Mouse (Mus musculus) macrophage (primary cell): Measurements from ENCODE around the gene Grip1. TPM values are rescaled to one million over a fixed set of nuclear protein-coding genes. Genes with fewer than 3 reads are reported as not detected.

Experiments used
- H3K27ac ChIP-seq: fragments of 350-480 bp; formaldehyde crosslinking; 2 replicates; pipeline ENCODE4 v1.9.0; 2021
- H3K36me3 ChIP-seq: fragments of 350-480 bp; formaldehyde crosslinking; 2 replicates; pipeline ENCODE4 v1.9.0; 2021; ENCODE audit errors: inconsistent target
- H3K4me3 ChIP-seq: fragments of 350-480 bp; formaldehyde crosslinking; 2 replicates; pipeline ENCODE4 v1.9.0; 2021; ENCODE audit errors: inconsistent target
- H3K79me2 ChIP-seq: fragments of 350-480 bp; formaldehyde crosslinking; 2 replicates; pipeline ENCODE4 v1.9.0; 2021; ENCODE audit errors: inconsistent target
- WGBS: methylation state at CpG from one replicate; pipeline ENCODE4 v1.1.7; 2026; ENCODE audit warnings: inconsistent platforms; ENCODE audit not compliant: missing documents; 5-methylcytosine and 5-hydroxymethylcytosine counted together
- polyA plus RNA-seq: library from polyadenylated mRNA; stranded (reverse); fragments of 250-400 nt; gene quantifications from 3 replicates; pipeline ENCODE4 v1.2.4, GENCODE M21; 2018; ENCODE audit warnings: inconsistent platforms

Gene Grip1
- polyA plus RNA-seq, 1 experiment from 2014 or later: not detected

GRCm38 (mm10) chr10:119818381-119818780 lies 364.8 kb downstream of the Grip1 start:
- no peaks in the 10 kb centered on the region for H3K36me3 ChIP-seq
- H3K79me2 ChIP-seq: no peaks in the 10 kb centered on the region
- 52% methylated on average over 5 of the region's 5 CpGs for WGBS
- H3K27ac ChIP-seq: no peak overlapping the region
- H3K4me3 ChIP-seq: no peak overlapping the region

DNA sequence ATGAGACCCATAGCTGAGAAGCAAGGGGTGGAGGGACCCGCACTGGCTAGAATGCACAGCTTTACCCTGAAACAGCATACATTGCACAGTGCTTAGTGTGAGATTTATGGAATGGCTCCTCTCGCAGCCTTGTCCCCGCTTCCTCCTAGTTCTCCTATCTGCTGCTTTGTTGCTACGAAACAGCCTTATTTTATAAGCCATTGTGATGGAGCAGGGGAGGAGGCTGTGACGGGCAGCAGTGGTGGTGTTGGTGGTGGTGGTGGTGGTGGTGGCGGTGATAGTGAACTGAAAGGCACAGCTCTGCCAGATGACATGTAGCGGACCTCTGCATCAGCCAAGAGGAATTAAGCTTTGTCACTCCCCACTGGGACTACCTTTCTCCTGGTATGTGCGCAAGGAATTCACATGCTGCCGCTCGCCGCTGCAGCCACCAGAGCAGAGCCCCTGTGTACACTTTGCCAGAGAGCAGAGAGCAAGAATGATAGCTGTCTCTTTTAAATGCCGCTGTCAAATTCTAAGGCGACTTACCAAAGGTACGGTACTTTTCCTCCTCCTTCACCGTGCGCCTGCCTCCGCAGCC lies 365.6 kb downstream of the Grip1 start:
- Histone ChIP-seq H3K4me3 (no peak overlapping the region), H3K36me3 (no peaks in the 10 kb centered on the region), H3K79me2 (no peaks in the 10 kb centered on the region), H3K27ac (no peak overlapping the region)
- WGBS: 67% methylated on average over 17 of the region's 17 CpGs

DNA sequence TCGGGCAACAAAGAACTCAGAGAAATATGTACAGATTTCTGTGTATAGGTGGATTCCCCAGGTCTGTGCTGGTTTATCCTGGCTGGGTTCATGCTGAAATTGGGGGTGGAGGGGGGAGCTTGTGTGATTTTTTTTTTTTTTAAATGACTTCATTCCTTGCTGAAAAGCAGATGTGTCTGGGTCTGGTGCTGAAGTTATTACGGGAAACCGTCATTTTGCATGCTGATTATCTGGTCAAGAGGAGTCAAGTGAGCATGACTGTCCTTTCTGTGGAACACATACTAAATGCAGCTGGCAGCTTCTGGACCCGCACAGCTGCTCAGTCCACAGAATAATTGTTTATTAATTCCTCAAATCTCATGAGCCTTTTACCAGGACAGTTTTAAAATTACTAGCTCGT lies 366.1 kb downstream of the Grip1 start:
- Histone ChIP-seq H3K36me3 (no peaks in the 10 kb centered on the region), H3K4me3 (no peak overlapping the region), H3K79me2 (no peaks in the 10 kb centered on the region), H3K27ac (no peak overlapping the region)
- 91% methylated on average over 4 of the region's 5 CpGs for WGBS

GRCm38 (mm10) chr10:119820428-119820827 lies 366.8 kb downstream of the Grip1 start:
- Histone ChIP-seq H3K36me3 (no peaks in the 10 kb centered on the region), H3K79me2 (no peaks in the 10 kb centered on the region), H3K27ac (no peak overlapping the region), H3K4me3 (no peak overlapping the region)
- 81% methylated on average over 4 of the region's 4 CpGs for WGBS

GRCm38 (mm10) chr10:119823691-119824090 lies 370.1 kb downstream of the Grip1 start:
- Histone ChIP-seq H3K36me3 (no peaks in the 10 kb centered on the region), H3K27ac (no peak overlapping the region), H3K79me2 (no peaks in the 10 kb centered on the region), H3K4me3 (no peak overlapping the region)
- 88% methylated on average over 7 of the region's 7 CpGs for WGBS

DNA sequence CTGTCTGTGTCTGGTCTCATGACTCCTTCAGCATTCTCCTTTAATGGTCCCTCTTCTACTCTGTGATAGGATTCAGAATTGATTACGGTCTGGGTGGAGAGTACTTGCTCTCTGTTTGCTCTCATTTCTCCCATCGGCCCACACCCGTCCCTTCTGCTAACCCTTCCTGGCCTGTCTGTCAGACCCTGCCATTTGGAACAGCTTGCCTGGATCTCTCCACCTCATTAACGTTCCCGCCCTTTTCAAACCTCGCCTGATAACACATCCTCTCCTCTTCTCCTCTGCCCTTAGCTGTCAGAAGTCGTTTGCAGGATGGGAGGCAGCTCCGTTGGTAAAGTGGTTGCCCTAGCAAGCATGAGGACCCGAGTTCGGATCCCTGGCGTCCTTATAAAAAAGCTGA lies 370.9 kb downstream of the Grip1 start:
- Histone ChIP-seq H3K79me2 (no peaks in the 10 kb centered on the region), H3K36me3 (no peaks in the 10 kb centered on the region), H3K4me3 (no peak overlapping the region), H3K27ac (no peak overlapping the region)
- WGBS: 74% methylated on average over 11 of the region's 11 CpGs

DNA sequence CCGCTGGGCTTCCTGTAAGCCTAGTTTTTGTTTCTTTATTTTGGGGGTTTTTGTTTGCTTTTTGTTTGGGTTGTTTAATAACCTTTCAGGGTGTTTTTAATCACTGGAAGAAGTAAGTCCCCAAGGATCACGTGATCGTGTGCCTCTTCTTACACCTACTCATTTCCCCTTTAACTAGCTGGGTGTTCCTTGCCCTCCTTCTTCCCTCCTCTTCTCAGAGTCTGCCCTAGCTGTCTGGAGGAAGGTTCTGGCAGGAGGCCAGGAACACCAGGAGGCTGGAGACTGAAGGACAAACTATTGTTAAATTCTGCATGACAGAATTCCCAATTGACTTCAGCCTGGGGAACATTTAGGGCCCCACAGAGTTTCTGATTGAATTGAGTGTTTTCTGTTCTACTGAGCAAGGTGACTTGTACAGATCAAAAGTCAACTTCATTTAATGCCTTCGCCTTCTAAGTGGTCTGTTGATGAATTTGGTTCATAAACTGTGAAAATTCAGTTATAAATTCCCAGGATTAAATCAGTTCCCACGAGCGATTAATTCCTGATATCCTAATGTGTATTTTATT lies 376.8 kb downstream of the Grip1 start:
- 70% methylated on average over 6 of the region's 6 CpGs for WGBS
- H3K36me3 ChIP-seq: no peaks in the 10 kb centered on the region
- H3K4me3 ChIP-seq: no peak overlapping the region
- H3K27ac ChIP-seq: no peak overlapping the region
- no peaks in the 10 kb centered on the region for H3K79me2 ChIP-seq

- WGBS: 80% methylated on average over 1 of the region's 1 CpGs
- Histone ChIP-seq H3K79me2 (no peaks in the 10 kb centered on the region), H3K36me3 (no peaks in the 10 kb centered on the region), H3K27ac (no peak overlapping the region), H3K4me3 (no peak overlapping the region)
Measured at GRCm38 (mm10) chr10:119831086-119831485, 377.5 kb downstream of the Grip1 start.

- no peaks in the 10 kb centered on the region for H3K79me2 ChIP-seq
- 85% methylated on average over 5 of the region's 5 CpGs for WGBS
- no peaks in the 10 kb centered on the region for H3K36me3 ChIP-seq
- no peak overlapping the region for H3K4me3 ChIP-seq
- H3K27ac ChIP-seq: no peak overlapping the region
Measured at GRCm38 (mm10) chr10:119833334-119833733, 379.7 kb downstream of the Grip1 start.

DNA sequence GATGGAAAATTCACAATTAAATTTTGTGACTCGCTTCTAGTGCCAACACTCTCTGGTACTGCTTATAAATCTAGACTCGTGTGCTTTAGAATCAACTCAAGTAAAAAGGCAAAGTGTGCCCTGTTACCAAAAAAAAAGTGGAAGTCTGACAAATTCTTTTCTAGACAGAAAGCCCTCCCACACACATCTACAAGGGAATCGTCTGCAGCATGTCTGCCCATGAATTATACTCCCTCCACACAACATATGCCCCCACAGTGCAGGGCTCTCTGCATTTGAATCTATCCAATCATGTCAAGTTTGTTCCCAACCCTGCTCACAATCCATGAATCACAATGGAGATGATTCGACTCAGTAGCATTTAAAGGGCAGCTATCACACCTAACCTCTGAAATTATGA lies 380.5 kb downstream of the Grip1 start:
- 73% methylated on average over 4 of the region's 4 CpGs for WGBS
- H3K79me2 ChIP-seq: no peaks in the 10 kb centered on the region
- no peak overlapping the region for H3K4me3 ChIP-seq
- no peak overlapping the region for H3K27ac ChIP-seq
- no peaks in the 10 kb centered on the region for H3K36me3 ChIP-seq

- WGBS: 80% methylated on average over 11 of the region's 11 CpGs
Measured at GRCm38 (mm10) chr10:119839645-119840044, 386.0 kb downstream of the Grip1 start.

DNA sequence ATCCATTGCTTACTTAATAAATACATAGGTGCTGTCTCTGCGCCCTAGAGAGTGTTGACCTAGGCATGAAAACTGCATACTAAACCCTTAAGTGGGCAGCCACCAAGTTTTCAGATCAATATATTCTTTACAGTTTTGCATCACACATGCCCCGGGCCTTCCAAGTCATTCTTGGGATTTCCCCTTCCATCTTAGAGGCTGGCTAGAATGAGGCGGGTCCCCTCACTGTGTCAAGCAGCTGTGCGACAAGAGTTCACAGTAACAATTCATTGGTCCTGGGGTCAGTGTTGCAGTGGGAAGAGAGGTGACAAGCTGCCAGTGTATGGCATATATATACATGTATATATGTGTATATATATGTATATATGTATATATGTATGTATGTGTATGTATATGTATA lies 388.4 kb downstream of the Grip1 start:
- Histone ChIP-seq H3K36me3 (no peaks in the 10 kb centered on the region), H3K79me2 (no peaks in the 10 kb centered on the region), H3K4me3 (no peak overlapping the region), H3K27ac (no peak overlapping the region)
- WGBS: 93% methylated on average over 4 of the region's 4 CpGs

More at GRCm38 (mm10) chr10:119839645-119840044, 386.0 kb downstream of the Grip1 start:
- Histone ChIP-seq H3K27ac (no peak overlapping the region), H3K79me2 (no peaks in the 10 kb centered on the region), H3K4me3 (no peak overlapping the region), H3K36me3 (no peaks in the 10 kb centered on the region)

DNA sequence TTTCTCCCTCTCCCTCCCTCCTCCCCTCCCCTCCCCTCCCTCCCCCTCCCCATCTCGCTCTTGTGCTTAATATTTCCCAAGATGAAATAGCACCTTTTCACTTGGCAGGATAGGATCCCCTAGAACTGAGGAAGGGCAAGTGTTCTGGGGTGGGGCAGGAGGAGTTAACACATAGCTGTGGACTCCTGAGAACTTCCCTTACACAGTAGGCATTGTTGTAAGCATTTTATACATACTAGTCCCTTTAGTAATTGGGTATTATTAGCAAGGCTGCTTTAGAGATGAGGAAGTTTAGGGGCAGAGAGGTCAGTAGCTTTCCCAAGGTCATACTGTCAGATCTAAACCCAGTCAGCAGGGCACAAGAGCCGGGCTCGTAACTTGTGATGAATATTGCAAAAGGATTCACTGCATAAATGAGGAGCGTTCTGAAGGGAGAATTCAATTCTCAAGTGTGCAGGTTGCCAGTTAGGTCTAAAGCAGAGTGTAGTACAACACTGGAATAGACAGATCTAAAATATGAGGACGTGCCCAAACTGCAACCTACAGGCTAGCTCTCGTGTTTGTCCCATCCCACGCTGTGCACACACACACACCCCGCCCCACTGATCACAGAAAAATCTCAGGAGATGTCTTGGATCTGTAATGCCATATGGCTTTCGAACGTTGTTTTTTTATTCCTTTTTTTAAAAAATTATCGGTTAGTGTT lies 392.2 kb downstream of the Grip1 start:
- no peak overlapping the region for H3K4me3 ChIP-seq
- no peaks in the 10 kb centered on the region for H3K79me2 ChIP-seq
- no peaks in the 10 kb centered on the region for H3K36me3 ChIP-seq
- no peak overlapping the region for H3K27ac ChIP-seq
- 95% methylated on average over 10 of the region's 11 CpGs for WGBS

DNA sequence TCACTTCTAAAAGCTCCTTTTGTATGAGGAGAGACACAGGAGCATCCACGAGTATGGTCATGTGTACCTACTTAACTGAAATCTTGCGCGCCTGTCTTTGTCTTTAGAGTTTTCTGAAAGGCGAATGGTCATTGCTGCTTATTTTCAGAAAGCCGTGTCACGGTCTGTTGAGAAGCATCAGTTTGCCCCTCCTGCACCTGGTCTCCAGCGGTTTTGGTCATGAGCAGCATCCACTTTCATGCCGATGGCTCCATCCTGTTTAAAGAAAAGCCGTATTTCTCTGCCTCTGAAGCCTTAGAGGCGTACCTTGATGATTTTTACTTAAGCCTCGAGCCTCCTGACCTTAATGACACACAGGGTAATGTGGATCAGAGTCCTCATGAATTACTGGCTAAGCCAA lies 398.0 kb downstream of the Grip1 start:
- Histone ChIP-seq H3K36me3 (no peaks in the 10 kb centered on the region), H3K79me2 (no peaks in the 10 kb centered on the region), H3K27ac (no peak overlapping the region), H3K4me3 (no peak overlapping the region)
- WGBS: 90% methylated on average over 11 of the region's 11 CpGs

DNA sequence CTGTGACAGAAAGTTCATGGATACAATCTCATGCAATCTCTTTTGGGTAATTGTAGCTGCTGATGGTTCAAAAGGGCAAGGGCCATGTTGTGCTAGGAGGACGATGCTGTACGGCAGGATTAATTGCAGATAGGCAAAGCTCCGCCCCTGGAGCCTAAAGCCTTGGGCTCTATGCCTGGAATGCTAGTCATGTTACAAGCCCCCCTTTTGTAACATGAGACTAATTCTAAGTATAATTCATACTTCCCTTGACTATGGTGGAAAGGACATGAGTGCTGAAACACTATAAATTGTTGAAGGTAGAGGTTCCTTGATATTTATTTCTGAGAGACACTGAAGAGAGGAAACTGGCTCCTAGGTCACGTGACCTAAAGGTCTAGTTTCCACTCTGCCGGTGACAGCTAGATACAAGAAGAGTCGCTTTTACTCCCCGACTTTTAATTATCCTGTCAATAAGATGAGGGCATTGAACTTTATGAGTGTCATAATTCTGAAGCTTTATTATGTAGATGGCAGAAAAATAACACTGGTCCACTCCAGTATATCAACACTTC lies 399.0 kb downstream of the Grip1 start:
- 92% methylated on average over 7 of the region's 7 CpGs for WGBS
- Histone ChIP-seq H3K79me2 (no peaks in the 10 kb centered on the region), H3K27ac (no peak overlapping the region), H3K4me3 (no peak overlapping the region), H3K36me3 (no peaks in the 10 kb centered on the region)
